Mouse (Mus musculus) lung, postnatal 0 days (tissue): ENCODE measurements around the gene Klhl2. TPM values are rescaled to one million over a fixed set of nuclear protein-coding genes. Genes with fewer than 3 reads are reported as not detected.
A peak's percentile ranks its signal among the peaks of the same experiment; 100 is the strongest.

Experiments
- ATAC-seq: fragments of 200-750 bp; cut with Nextera tagmentation; 2 replicates; pipeline ENCODE4 v1.8.0; 2017; ENCODE audit warnings: moderate library complexity
- DNase-seq: peaks from one replicate; pipeline ENCODE4 v3.0.0-alpha.2; 2016; ENCODE audit warnings: low spot score
- H3K27ac ChIP-seq: fragments of 300-500 bp; sonication (generic); 2 replicates; pipeline ENCODE4 v1.5.1; 2014; ENCODE audit warnings: antibody characterized with exemption, mild to moderate bottlenecking, low read length, mixed read lengths
- H3K27me3 ChIP-seq: fragments of 300-500 bp; sonication (generic); replicated peaks from 2 replicates; pipeline ENCODE4 v1.6.1; 2014; ENCODE audit warnings: low read length, mixed read lengths; ENCODE audit not compliant: insufficient read depth
- H3K36me3 ChIP-seq: fragments of 300-500 bp; sonication (generic); 2 replicates; pipeline ENCODE4 v1.6.1; 2014; ENCODE audit warnings: low read length, mixed read lengths; ENCODE audit not compliant: insufficient read depth
- H3K4me1 ChIP-seq: fragments of 300-500 bp; sonication (generic); 2 replicates; pipeline ENCODE4 v1.6.1; 2014; ENCODE audit warnings: antibody characterized with exemption, low read depth, low read length, mixed read lengths; ENCODE audit not compliant: insufficient read depth
- H3K4me2 ChIP-seq: fragments of 300-500 bp; sonication (generic); replicated peaks from 2 replicates; pipeline ENCODE4 v1.6.1; 2014; ENCODE audit warnings: low read depth, mild to moderate bottlenecking, low read length, moderate library complexity, mixed read lengths
- H3K4me3 ChIP-seq: fragments of 300-500 bp; sonication (generic); 2 replicates; pipeline ENCODE4 v1.5.1; 2014; ENCODE audit warnings: low read depth, low read length
- H3K9ac ChIP-seq: fragments of 300-500 bp; sonication (generic); replicated peaks from 2 replicates; pipeline ENCODE4 v1.6.1; 2014; ENCODE audit warnings: low read depth, mild to moderate bottlenecking
- H3K9me3 ChIP-seq: fragments of 300-500 bp; sonication (generic); 2 replicates; pipeline ENCODE4 v1.6.1; 2016; ENCODE audit warnings: low read length, mixed read lengths
- CTCF ChIP-seq: IDR thresholded peaks from 2 replicates; pipeline ENCODE4 v1.5.1; 2016; ENCODE audit warnings: antibody characterized with exemption, mild to moderate bottlenecking
- EP300 ChIP-seq: IDR thresholded peaks from 2 replicates; pipeline ENCODE4 v1.6.1; 2016; ENCODE audit warnings: antibody characterized with exemption, mild to moderate bottlenecking, control low read depth
- WGBS: fragments of 180-500 bp; shearing (Covaris S2); extraction: QIAGEN DNeasy Blood & Tissue Kit; methylation state at CpG from one replicate; pipeline ENCODE4 v1.1.7; 2014; 5-methylcytosine and 5-hydroxymethylcytosine counted together
- polyA plus RNA-seq: library from polyadenylated mRNA; unstranded; fragments of >200 nt; fragmentation: Nextera tagmentation; extraction: Ambion mirVana; gene quantifications from 2 replicates; pipeline ENCODE4 v1.2.1, GENCODE M21; 2015

Gene Klhl2
- polyA plus RNA-seq, 1 experiment from 2014 or later = 12.6 TPM

DNA sequence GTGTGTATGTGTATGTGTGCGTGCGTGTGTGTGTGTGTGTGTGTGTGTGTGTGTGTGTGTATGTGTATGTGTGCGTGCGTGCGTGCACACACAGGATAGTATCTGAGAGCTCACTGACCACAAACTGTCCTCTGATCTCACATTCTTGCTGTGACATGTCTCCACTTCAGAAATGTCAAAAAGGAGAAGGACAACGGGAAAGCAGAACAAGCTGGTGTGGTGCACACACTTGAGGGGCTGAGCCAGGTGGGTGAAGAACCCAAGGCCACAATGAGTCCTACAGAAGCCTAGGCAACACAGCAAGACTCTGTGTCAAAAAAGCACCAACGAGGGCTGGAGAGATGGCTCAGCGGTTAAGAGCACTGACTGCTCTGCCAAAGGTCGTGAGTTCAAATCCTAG is 81.2 kb downstream of the Klhl2 start:
- WGBS = 88% methylated on average over 7 of the region's 9 CpGs
- Histone ChIP-seq H3K4me1 (no peaks in the 10 kb centered on the region), H3K4me2 (no peak overlapping the region), H3K27me3 (no peaks in the 10 kb centered on the region), H3K36me3 (no peaks in the 10 kb centered on the region), H3K27ac (no peak overlapping the region), H3K4me3 (no peak overlapping the region), H3K9ac (no peak overlapping the region), H3K9me3 (no peaks in the 10 kb centered on the region)
- DNase-seq (no peak), ATAC-seq (no peak)
- no peak for TF ChIP-seq EP300
- TF ChIP-seq CTCF = no peak

DNA sequence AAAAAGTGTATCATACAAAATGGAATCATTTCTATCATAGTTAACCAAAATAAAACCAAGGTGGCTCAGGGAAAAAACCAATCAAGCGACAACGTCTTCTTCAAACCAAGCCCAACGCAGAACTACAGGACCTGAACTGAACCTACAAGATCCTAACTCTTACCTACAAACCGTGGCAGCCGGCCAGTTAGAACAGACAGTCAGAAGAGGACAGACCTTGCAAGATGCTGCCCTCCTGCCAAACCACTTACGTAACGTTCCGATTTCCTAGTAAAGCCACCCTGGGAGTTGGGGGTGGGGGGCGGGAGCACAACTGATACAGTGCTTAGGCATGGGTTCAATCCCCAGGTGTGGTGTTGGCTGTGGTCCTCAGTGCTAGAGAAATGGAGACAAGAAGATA is 82.8 kb downstream of the Klhl2 start:
- H3K4me3 ChIP-seq = no peak overlapping the region
- no peak overlapping the region for H3K27ac ChIP-seq
- no peak overlapping the region for H3K9ac ChIP-seq
- no peaks in the 10 kb centered on the region for H3K27me3 ChIP-seq
- H3K4me1 ChIP-seq = no peaks in the 10 kb centered on the region
- WGBS = 83% methylated on average over 9 of the region's 9 CpGs
- H3K36me3 ChIP-seq = no peaks in the 10 kb centered on the region
- no peaks in the 10 kb centered on the region for H3K9me3 ChIP-seq
- no peak for TF ChIP-seq EP300
- no peak for TF ChIP-seq CTCF
- H3K4me2 ChIP-seq = no peak overlapping the region
- DNase-seq (no peak), ATAC-seq (no peak)

DNA sequence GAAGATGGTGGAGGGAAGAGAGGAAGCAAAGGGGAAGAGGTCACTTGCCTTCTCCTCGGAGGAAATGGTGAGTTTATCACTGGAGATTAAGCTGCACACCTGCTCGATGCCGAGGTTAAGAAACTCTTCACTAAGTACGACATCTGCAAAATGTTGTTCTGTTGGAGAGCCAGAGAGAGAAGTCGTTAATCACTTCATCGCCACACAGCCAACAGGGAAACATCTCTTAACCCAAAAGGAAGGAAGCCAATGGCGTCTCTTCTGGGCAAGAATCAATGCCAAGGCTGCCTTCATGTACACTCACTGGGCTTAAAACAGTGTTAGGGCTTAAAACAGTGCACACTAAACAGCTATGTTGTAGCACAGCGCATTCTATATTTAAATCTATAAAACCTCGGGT is 85.7 kb downstream of the Klhl2 start:
- Histone ChIP-seq H3K4me2 (no peak overlapping the region), H3K4me3 (no peak overlapping the region), H3K27me3 (no peaks in the 10 kb centered on the region), H3K36me3 (no peaks in the 10 kb centered on the region), H3K9ac (no peak overlapping the region), H3K4me1 (no peaks in the 10 kb centered on the region), H3K9me3 (no peaks in the 10 kb centered on the region), H3K27ac (no peak overlapping the region)
- 53% methylated on average over 9 of the region's 9 CpGs for WGBS
- TF ChIP-seq EP300 (no peak), CTCF (no peak)
- DNase-seq (no peak), ATAC-seq (no peak)

DNA sequence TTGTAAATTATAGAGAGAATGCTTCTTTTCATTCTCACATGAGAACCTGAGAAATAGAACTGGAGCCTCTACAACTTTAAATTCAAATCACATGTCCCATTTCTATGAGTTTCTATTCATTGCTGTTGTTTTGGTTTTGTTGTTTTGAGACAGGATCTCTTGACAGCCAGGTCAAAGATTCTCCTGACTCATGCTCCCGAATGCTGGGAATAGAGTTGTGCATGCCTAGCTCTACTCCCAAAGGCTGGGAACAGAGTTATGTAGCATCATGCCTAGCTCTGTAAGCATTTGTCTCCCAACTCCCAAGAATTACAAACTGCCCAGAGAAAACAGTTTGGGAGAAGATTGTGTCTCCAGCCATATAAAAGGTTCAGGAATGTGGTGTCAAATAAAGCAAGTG is 87.1 kb downstream of the Klhl2 start:
- WGBS = 77% methylated on average over 1 of the region's 1 CpGs
- Histone ChIP-seq H3K27ac (no peak overlapping the region), H3K36me3 (no peaks in the 10 kb centered on the region; the same call in 1 of the 2 replicates), H3K9ac (no peak overlapping the region), H3K27me3 (no peaks in the 10 kb centered on the region), H3K4me1 (no peaks in the 10 kb centered on the region), H3K4me3 (no peak overlapping the region), H3K9me3 (no peaks in the 10 kb centered on the region), H3K4me2 (no peak overlapping the region)
- ATAC-seq = no peak
- DNase-seq = no peak
- no peak for TF ChIP-seq CTCF

DNA sequence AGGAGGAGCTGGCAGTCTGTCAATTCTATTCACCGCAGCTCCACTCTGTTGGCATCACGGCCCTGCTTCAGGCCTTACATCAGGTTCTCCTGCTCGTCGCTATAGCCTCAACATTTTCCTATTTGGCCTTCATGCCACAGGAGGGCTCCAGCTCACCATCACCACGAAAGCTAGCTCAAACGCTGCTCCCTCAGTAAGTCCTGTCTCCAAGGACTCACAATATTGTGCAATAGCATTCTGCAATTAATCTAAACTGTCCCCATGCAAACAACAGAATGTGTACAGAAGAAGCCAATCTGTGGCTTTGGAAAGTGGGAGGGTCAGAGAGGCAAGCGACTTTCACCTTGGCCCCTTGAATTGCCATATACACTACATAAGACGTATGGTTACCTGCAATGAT is 88.4 kb downstream of the Klhl2 start:
- H3K4me3 ChIP-seq = no peak overlapping the region
- H3K9me3 ChIP-seq = no peaks in the 10 kb centered on the region
- no peaks in the 10 kb centered on the region; the same call in 1 of the 2 replicates for H3K36me3 ChIP-seq
- WGBS = 65% methylated on average over 8 of the region's 8 CpGs
- TF ChIP-seq CTCF = peak; percentile 73
- no peak for TF ChIP-seq EP300
- H3K27ac ChIP-seq = no peak overlapping the region
- H3K27me3 ChIP-seq = no peaks in the 10 kb centered on the region
- DNase-seq (peak; percentile 64), ATAC-seq (peak; percentile 73)
- H3K9ac ChIP-seq = no peak overlapping the region
- H3K4me2 ChIP-seq = no peak overlapping the region
- H3K4me1 ChIP-seq = no peaks in the 10 kb centered on the region

DNA sequence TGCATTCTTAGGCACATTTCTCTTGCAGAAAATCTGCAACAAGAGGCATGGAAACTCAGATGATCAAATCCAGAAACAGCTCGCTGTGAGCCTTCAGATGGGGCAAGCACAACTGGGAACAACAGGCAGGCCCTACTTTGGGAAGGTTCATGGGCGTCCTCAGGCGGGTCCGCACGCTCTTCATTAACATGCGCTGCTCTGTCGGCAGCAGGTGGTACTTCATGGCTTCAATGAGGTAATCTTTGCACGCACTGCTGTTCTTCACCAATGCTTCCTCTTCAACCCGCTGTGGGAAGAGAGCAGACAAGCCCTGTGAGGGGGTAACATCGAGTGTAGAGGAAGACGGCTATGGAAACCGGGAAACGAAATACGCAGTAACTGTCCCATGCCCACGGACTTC is 91.9 kb downstream of the Klhl2 start:
- DNase-seq (no peak), ATAC-seq (no peak)
- H3K4me2 ChIP-seq = no peak overlapping the region
- no peaks in the 10 kb centered on the region for H3K27me3 ChIP-seq
- TF ChIP-seq CTCF (no peak), EP300 (no peak)
- no peak overlapping the region for H3K27ac ChIP-seq
- H3K4me3 ChIP-seq = no peak overlapping the region
- H3K9me3 ChIP-seq = no peaks in the 10 kb centered on the region
- H3K36me3 ChIP-seq = peaks cover 8% of the 10 kb centered on the region
- H3K9ac ChIP-seq = no peak overlapping the region
- no peaks in the 10 kb centered on the region for H3K4me1 ChIP-seq
- 94% methylated on average over 15 of the region's 15 CpGs for WGBS
